Mouse (Mus musculus) stomach, postnatal 0 days (tissue): ENCODE results near the gene Olfr108. TPM values are rescaled to one million over a fixed set of nuclear protein-coding genes. Genes with fewer than 3 reads are reported as not detected.

Experiments used
- ATAC-seq: fragments of 200-750 bp; cut with Nextera tagmentation; 2 replicates; pipeline ENCODE4 v1.8.0; 2017; ENCODE audit not compliant: low FRiP score, low TSS enrichment
- DNase-seq: peaks from one replicate; pipeline ENCODE4 v3.0.0-alpha.2; 2016; ENCODE audit warnings: low spot score
- H3K27ac ChIP-seq: fragments of 300-500 bp; sonication (generic); replicated peaks from 2 replicates; pipeline ENCODE4 v1.5.1; 2014; ENCODE audit warnings: mild to moderate bottlenecking, control low read depth
- H3K27me3 ChIP-seq: fragments of 300-500 bp; sonication (generic); 2 replicates; pipeline ENCODE4 v1.6.1; 2014; ENCODE audit warnings: low read length; ENCODE audit not compliant: control insufficient read depth, insufficient read depth
- H3K36me3 ChIP-seq: fragments of 300-500 bp; sonication (generic); 2 replicates; pipeline ENCODE4 v1.6.1; 2014; ENCODE audit warnings: low read length, mixed read lengths; ENCODE audit not compliant: control insufficient read depth, insufficient read depth
- H3K4me1 ChIP-seq: fragments of 300-500 bp; sonication (generic); replicated peaks from 2 replicates; pipeline ENCODE4 v1.6.1; 2014; ENCODE audit warnings: antibody characterized with exemption; ENCODE audit not compliant: control insufficient read depth, insufficient read depth
- H3K4me2 ChIP-seq: fragments of 300-500 bp; sonication (generic); replicated peaks from 2 replicates; pipeline ENCODE4 v1.6.1; 2014; ENCODE audit warnings: low read depth, mild to moderate bottlenecking, control low read depth, moderate library complexity
- H3K4me3 ChIP-seq: fragments of 300-500 bp; sonication (generic); 2 replicates; pipeline ENCODE4 v1.5.1; 2014; ENCODE audit warnings: low read depth, low read length, control low read depth
- H3K9ac ChIP-seq: fragments of 300-500 bp; sonication (generic); 2 replicates; pipeline ENCODE4 v1.6.1; 2014; ENCODE audit warnings: mild to moderate bottlenecking, low read length, control low read depth, mixed read lengths
- H3K9me3 ChIP-seq: fragments of 300-500 bp; sonication (generic); 2 replicates; pipeline ENCODE4 v1.6.1; 2016; ENCODE audit warnings: low read length; ENCODE audit not compliant: control insufficient read depth
- CTCF ChIP-seq: IDR thresholded peaks from 2 replicates; pipeline ENCODE4 v1.5.1; 2016; ENCODE audit warnings: antibody characterized with exemption, low read depth, mild to moderate bottlenecking, moderate library complexity
- EP300 ChIP-seq: optimal IDR thresholded peaks from 2 replicates; pipeline ENCODE3; 2016; ENCODE audit warnings: antibody characterized with exemption
- WGBS: fragments of 180-500 bp; shearing (Covaris S2); extraction: QIAGEN DNeasy Blood & Tissue Kit; methylation state at CpG from one replicate; pipeline ENCODE4 v1.1.7; 2014; 5-methylcytosine and 5-hydroxymethylcytosine counted together
- polyA plus RNA-seq: library from polyadenylated mRNA; unstranded; fragments of >200 nt; fragmentation: Nextera tagmentation; extraction: Ambion mirVana; gene quantifications from 2 replicates; pipeline ENCODE4 v1.2.1, GENCODE M21; 2015

Olfr108 gene
- polyA plus RNA-seq = not detected in 2 replicates

DNA sequence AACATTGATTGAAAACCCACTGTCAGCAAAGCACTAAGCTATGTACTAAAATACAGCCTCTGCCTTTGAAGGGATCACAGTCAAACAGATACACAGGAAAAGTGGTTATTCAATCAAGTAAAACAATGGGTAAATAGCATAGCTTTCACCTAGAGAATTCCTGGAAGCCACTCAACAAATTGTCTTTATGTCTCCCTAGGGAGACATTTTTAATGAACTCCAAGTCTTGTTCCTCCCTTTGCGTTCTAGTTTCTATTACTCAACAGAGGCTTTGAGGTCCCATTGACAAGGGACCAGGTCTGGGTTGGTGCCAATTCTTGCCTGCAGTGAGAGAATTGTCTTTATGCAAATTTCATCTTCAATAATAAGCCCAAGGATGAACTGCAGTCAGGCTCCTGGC, at the start of gene Olfr108:
Gene Olfr108 (plus strand): TSS at position 301 of the 400 bp plus-strand sequence.
- no peak within 1 kb of the TSS for H3K9ac ChIP-seq
- H3K4me2 ChIP-seq = no peak within 1 kb of the TSS
- H3K4me1 ChIP-seq = no peaks in the 10 kb centered on the region
- H3K9me3 ChIP-seq = no peaks in the 10 kb centered on the region
- H3K36me3 ChIP-seq = no peaks in the 10 kb centered on the region
- no peaks in the 10 kb centered on the region for H3K27me3 ChIP-seq
- no peak within 1 kb of the TSS for H3K4me3 ChIP-seq
- WGBS = 73% methylated on average over 1 of the region's 1 CpGs
- DNase-seq (no peak), ATAC-seq (no peak)
- no peak within 1 kb of the TSS for H3K27ac ChIP-seq
- no peak for TF ChIP-seq EP300
- no peak for TF ChIP-seq CTCF

DNA sequence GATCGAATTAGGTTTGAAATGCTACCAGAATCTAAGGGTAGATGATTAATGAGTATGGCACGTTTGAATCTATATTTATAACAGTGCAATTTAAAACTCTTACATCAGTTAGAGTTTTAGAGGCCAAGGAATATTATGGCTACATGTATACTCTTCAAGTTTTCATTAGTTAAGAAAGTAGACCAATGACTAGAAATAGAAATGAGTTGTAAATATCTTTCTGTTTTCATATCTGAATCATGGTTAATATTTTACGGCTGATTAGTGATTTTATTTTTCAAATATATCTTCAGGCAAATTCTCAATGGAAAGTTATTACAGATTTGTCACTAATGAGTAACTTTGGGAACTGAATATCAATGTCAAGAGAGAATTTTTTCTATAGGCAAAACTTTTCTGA, 46.4 kb upstream of the Olfr108 start, which contains the start of gene Olfr107:
Gene Olfr107 (plus strand): TSS at position 301 of the 400 bp plus-strand sequence.
- Histone ChIP-seq H3K9ac (no peak within 1 kb of the TSS), H3K36me3 (no peaks in the 10 kb centered on the region), H3K27me3 (no peaks in the 10 kb centered on the region), H3K4me1 (no peaks in the 10 kb centered on the region), H3K27ac (no peak within 1 kb of the TSS), H3K9me3 (no peaks in the 10 kb centered on the region), H3K4me2 (no peak within 1 kb of the TSS), H3K4me3 (no peak within 1 kb of the TSS)
- TF ChIP-seq EP300 (no peak), CTCF (no peak)
- DNase-seq (no peak), ATAC-seq (no peak)
- 71% methylated on average over 3 of the region's 3 CpGs for WGBS

DNA sequence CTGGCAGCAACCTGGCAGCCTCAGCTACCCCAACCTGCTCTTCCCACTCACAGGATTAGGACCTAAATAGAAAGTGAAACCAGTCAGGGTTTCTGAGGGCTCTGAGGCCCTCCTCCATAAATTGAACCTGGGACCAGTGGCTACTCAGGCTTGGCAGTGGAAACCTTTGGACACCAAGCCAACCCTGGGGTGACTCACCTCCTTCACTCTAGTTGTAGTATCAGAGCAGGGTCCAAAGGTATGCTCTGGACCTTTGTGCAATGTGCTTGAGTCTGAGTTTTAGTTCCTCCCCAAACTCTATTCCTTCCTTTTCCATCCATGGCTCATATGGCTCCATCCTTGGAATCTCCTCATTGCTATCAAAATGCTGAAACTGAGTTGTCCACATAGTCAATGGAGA, 31.9 kb upstream of the Olfr108 start:
- Histone ChIP-seq H3K4me3 (no peak overlapping the region), H3K27ac (no peak overlapping the region), H3K9ac (no peak overlapping the region), H3K9me3 (no peaks in the 10 kb centered on the region), H3K36me3 (no peaks in the 10 kb centered on the region), H3K4me2 (no peak overlapping the region), H3K27me3 (no peaks in the 10 kb centered on the region), H3K4me1 (no peaks in the 10 kb centered on the region)
- ATAC-seq = no peak
- TF ChIP-seq EP300 (no peak), CTCF (no peak)
- DNase-seq = no peak

DNA sequence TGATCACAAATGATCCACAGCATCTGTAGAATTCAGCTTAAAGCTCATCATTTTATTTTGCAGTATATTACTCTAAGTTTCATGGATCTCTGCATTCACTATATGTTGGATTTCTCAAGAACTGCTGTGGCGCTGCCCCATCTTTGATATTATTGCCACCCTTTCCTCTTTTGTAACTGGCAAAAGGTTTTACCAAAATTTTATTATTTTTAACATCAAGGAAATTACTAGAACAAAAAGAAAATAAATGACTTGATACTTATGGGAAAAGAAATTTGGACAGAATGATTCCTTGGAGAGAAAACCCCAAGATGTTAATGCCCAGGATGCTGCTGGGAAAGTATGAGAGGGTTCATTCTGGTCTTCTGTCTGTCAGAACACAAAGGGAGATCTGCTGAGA, 13.3 kb downstream of the Olfr108 start, which contains the start of gene Olfr109:
Gene Olfr109 (plus strand): TSS at position 301 of the 400 bp plus-strand sequence.
- Histone ChIP-seq H3K4me1 (no peaks in the 10 kb centered on the region), H3K4me2 (no peak within 1 kb of the TSS), H3K36me3 (no peaks in the 10 kb centered on the region), H3K27ac (no peak within 1 kb of the TSS), H3K4me3 (no peak within 1 kb of the TSS), H3K27me3 (no peaks in the 10 kb centered on the region), H3K9me3 (no peaks in the 10 kb centered on the region), H3K9ac (no peak within 1 kb of the TSS)
- DNase-seq (no peak), ATAC-seq (no peak)
- 88% methylated on average over 1 of the region's 1 CpGs for WGBS
- TF ChIP-seq CTCF = no peak
- no peak for TF ChIP-seq EP300

DNA sequence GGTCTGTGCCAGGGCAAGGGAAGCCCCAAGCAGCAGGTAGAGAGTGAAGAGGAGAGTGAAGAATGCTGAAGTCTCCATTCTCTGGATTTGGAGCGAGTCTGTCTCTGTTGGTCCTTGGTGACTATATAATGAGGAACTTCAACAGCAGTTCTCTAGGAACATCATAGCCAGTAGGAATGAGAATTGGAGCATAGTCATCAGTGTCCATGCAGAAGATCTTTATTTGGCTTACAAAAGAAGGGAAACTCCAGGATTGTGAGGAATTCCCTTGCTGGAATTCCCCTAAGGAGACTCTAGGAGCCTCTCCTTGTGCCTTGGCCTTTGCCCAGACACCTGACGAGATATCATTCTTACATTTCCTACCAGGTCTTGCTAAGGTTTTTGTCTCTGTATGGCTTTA, 38.2 kb downstream of the Olfr108 start, which contains the start of gene H2-M2:
Gene H2-M2 (minus strand): TSS at position 101 of the 400 bp plus-strand sequence.
- no peak for ATAC-seq
- Histone ChIP-seq H3K36me3 (no peaks in the 10 kb centered on the region), H3K27me3 (no peaks in the 10 kb centered on the region), H3K9ac (no peak within 1 kb of the TSS), H3K4me2 (no peak within 1 kb of the TSS), H3K4me3 (no peak within 1 kb of the TSS), H3K9me3 (no peaks in the 10 kb centered on the region), H3K4me1 (no peaks in the 10 kb centered on the region), H3K27ac (no peak within 1 kb of the TSS)
- TF ChIP-seq EP300 (no peak), CTCF (no peak)
- 68% methylated on average over 2 of the region's 2 CpGs for whole genome bisulfite sequencing
- no peak for DNase-seq

DNA sequence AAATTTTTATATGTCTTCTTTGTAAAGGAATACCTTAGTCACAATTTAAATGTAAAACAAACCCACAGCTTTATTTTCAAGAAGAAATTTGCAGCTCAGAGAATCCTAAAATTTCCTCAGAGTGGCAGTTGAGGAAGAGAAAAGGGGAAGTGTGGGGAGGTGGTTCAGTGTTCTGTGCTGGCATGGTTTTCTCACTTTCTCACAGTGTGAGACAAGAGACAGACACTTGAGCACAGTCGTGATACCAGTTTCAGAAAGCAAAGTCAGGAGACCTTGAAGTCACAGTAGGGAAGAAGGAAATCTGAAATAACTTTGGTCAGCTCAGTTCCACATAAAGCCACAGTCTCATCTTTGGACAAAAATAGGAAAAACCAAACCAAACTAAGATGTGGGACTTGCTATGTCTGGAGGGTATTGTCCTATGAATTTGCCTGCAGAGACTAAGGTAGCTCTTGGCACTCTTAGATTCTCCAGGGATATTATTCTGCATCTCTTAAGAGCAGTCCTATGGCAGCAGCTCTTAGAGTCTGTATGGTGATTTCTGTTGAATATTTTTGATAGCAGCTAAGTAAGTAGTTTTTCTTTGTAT, 46.7 kb downstream of the Olfr108 start, which contains the start of gene Olfr110:
Gene Olfr110 (plus strand): TSS at position 539 of the 589 bp plus-strand sequence.
- ATAC-seq = no peak
- WGBS = 37% methylated on average over 1 of the region's 1 CpGs
- TF ChIP-seq CTCF = no peak
- TF ChIP-seq EP300 = no peak

More for the DNA sequence above, 46.7 kb downstream of the Olfr108 start, which contains the start of gene Olfr110:
- Histone ChIP-seq H3K4me2 (no peak within 1 kb of the TSS), H3K9me3 (no peaks in the 10 kb centered on the region), H3K4me3 (no peak within 1 kb of the TSS), H3K36me3 (no peaks in the 10 kb centered on the region), H3K27ac (no peak within 1 kb of the TSS), H3K27me3 (no peaks in the 10 kb centered on the region), H3K4me1 (no peaks in the 10 kb centered on the region), H3K9ac (no peak within 1 kb of the TSS)
- no peak for DNase-seq

Other genes starting within 250 kb of the Olfr108 start
- 0.16 and 0.19 TPM in 2 replicates for gene Olfr94, start 244.5 kb upstream of the Olfr108 start, polyA plus RNA-seq
- not detected in 2 replicates for gene Olfr95, start 232.4 kb upstream of the Olfr108 start, polyA plus RNA-seq
- gene Olfr96, start 225.3 kb upstream of the Olfr108 start, polyA plus RNA-seq = not detected in 2 replicates
- not detected in 2 replicates for gene Olfr97, start 208.2 kb upstream of the Olfr108 start, polyA plus RNA-seq
- gene Olfr98, start 181.7 kb upstream of the Olfr108 start, polyA plus RNA-seq = not detected in 2 replicates
- gene H2-M3, start 175.3 kb upstream of the Olfr108 start, polyA plus RNA-seq = 4.2 and 4.3 TPM in 2 replicates
- not detected in 2 replicates for gene Olfr99, start 162.0 kb upstream of the Olfr108 start, polyA plus RNA-seq
- gene Olfr101, start 141.2 kb upstream of the Olfr108 start, polyA plus RNA-seq = not detected in 2 replicates
- not detected in 2 replicates for gene Olfr102, start 128.4 kb upstream of the Olfr108 start, polyA plus RNA-seq
- gene Olfr103, start 105.8 kb upstream of the Olfr108 start, polyA plus RNA-seq = not detected in 2 replicates
- not detected in 2 replicates for gene Olfr104-ps, start 85.9 kb upstream of the Olfr108 start, polyA plus RNA-seq
- not detected in 2 replicates for gene Olfr105-ps, start 66.4 kb upstream of the Olfr108 start, polyA plus RNA-seq
- not detected in 2 replicates for gene Olfr106-ps, start 55.1 kb upstream of the Olfr108 start, polyA plus RNA-seq
- not detected in 2 replicates for gene Olfr107, start 46.3 kb upstream of the Olfr108 start, polyA plus RNA-seq
- 0.02 TPM in 1 of 2 replicates, not detected in the other for gene Olfr109, start 13.4 kb downstream of the Olfr108 start, polyA plus RNA-seq
- gene H2-M2, start 38.1 kb downstream of the Olfr108 start, polyA plus RNA-seq = not detected in 2 replicates
- not detected in 2 replicates for gene Olfr110, start 47.0 kb downstream of the Olfr108 start, polyA plus RNA-seq
- not detected in 2 replicates for gene Olfr111, start 62.5 kb downstream of the Olfr108 start, polyA plus RNA-seq
- gene Olfr112, start 124.0 kb downstream of the Olfr108 start, polyA plus RNA-seq = not detected in 2 replicates
- not detected in 2 replicates for gene Olfr113, start 132.2 kb downstream of the Olfr108 start, polyA plus RNA-seq
- gene Olfr114, start 147.3 kb downstream of the Olfr108 start, polyA plus RNA-seq = not detected in 2 replicates
- gene Olfr115, start 181.6 kb downstream of the Olfr108 start, polyA plus RNA-seq = not detected in 2 replicates
- not detected in 2 replicates for gene Olfr116, start 181.7 kb downstream of the Olfr108 start, polyA plus RNA-seq
- not detected in 2 replicates for gene Olfr117, start 218.3 kb downstream of the Olfr108 start, polyA plus RNA-seq
- not detected in 2 replicates for gene Olfr118, start 221.5 kb downstream of the Olfr108 start, polyA plus RNA-seq